ENCODE assay signal across 8 mouse cellular contexts in genomic region chr3:107483290-107483689, GRCm38 (mm10). TPM values are rescaled to one million over a fixed set of nuclear protein-coding genes. Genes with fewer than 3 reads are reported as not detected.
DNase-seq lines count a peak whose midpoint lies in the region; ATAC-seq and TF ChIP-seq lines count a peak whose summit lies in the region.

No protein-coding gene starts in this region.

- H3K27ac ChIP-seq in kidney, postnatal 0 days: no peak overlapping the region
- no peak overlapping the region for H3K27ac ChIP-seq in kidney, embryonic 16.5 days (ENCODE audit: low read length)
- no peak overlapping the region; the same call in 1 of the 2 replicates for H3K27ac ChIP-seq in heart, embryonic 12.5 days (ENCODE audit: poor library complexity, severe bottlenecking)
- H3K27ac ChIP-seq in stomach, postnatal 0 days (replicated peaks): no peak overlapping the region

- H3K27me3 ChIP-seq in kidney, postnatal 0 days (ENCODE audit: insufficient read depth, low read length): no peaks in the 10 kb centered on the region
- no peaks in the 10 kb centered on the region for H3K27me3 ChIP-seq in kidney, embryonic 16.5 days (ENCODE audit: insufficient read depth, low read length)
- 0 out of 2 replicates have a peak, but pooled peaks cover 5% of the 10 kb centered on the region for H3K27me3 ChIP-seq in heart, embryonic 12.5 days (replicated peaks)
- no peaks in the 10 kb centered on the region for H3K27me3 ChIP-seq in stomach, postnatal 0 days (ENCODE audit: control insufficient read depth, insufficient read depth, low read length)

- 0 out of 2 replicates have a peak, but pooled peaks have one; percentile 52 for ATAC-seq in kidney, postnatal 0 days (replicated peaks; ENCODE audit: low FRiP score, low read depth)
- ATAC-seq in kidney, embryonic 16.5 days (ENCODE audit: low FRiP score, low TSS enrichment): no peak
- ATAC-seq in heart, embryonic 12.5 days (ENCODE audit: insufficient number of reproducible peaks, low FRiP score): peak; percentile 72
- ATAC-seq in stomach, postnatal 0 days (ENCODE audit: low FRiP score, low TSS enrichment): no peak
- ATAC-seq in monocyte, adult 5-6 weeks (replicated peaks; ENCODE audit: insufficient number of reproducible peaks, low FRiP score, low TSS enrichment, poor library complexity, severe bottlenecking): no peak

- no peak for DNase-seq in kidney, postnatal 0 days (ENCODE audit: low spot score)
- peak; percentile 91 for DNase-seq in cerebellum, adult 9-10 months
- DNase-seq in left cerebral cortex, postnatal 14 days (ENCODE audit: low spot score in 2 of 2): peak; percentile 79 to 91
- no peak for DNase-seq in stomach, postnatal 0 days (ENCODE audit: low spot score)
- no peak for DNase-seq in spleen, adult 12 weeks (ENCODE audit: low spot score)

- 44% methylated on average over 11 of the region's 11 CpGs for WGBS in kidney, postnatal 0 days
- WGBS in kidney, embryonic 16.5 days: 45% methylated on average over 11 of the region's 11 CpGs
- 30% methylated on average over 11 of the region's 11 CpGs for WGBS in heart, embryonic 12.5 days
- 47% methylated on average over 11 of the region's 11 CpGs for WGBS in stomach, postnatal 0 days

- no peak overlapping the region for H3K9ac ChIP-seq in kidney, postnatal 0 days (ENCODE audit: low read depth, low read length)
- H3K9ac ChIP-seq in kidney, embryonic 16.5 days (replicated peaks; ENCODE audit: low read length): no peak overlapping the region
- H3K9ac ChIP-seq in heart, embryonic 12.5 days: no peak overlapping the region
- no peak overlapping the region for H3K9ac ChIP-seq in stomach, postnatal 0 days (ENCODE audit: low read length)

- no peaks in the 10 kb centered on the region for H3K36me3 ChIP-seq in kidney, postnatal 0 days (ENCODE audit: insufficient read depth, low read length)
- no peaks in the 10 kb centered on the region for H3K36me3 ChIP-seq in kidney, embryonic 16.5 days (ENCODE audit: insufficient read depth, low read length)
- no peaks in the 10 kb centered on the region for H3K36me3 ChIP-seq in heart, embryonic 12.5 days
- no peaks in the 10 kb centered on the region for H3K36me3 ChIP-seq in stomach, postnatal 0 days (ENCODE audit: control insufficient read depth, insufficient read depth, low read length)

- intact Hi-C loops in left cerebral cortex, postnatal 14 days (cut with DNase I): no loop called here

- TF ChIP-seq CTCF in kidney, postnatal 0 days (IDR thresholded peaks at IDR 0.05; ENCODE audit: low read depth): peak; percentile 47
- TF ChIP-seq CTCF in stomach, postnatal 0 days (IDR thresholded peaks at IDR 0.05; ENCODE audit: low read depth): peak; percentile 31

- no peak for TF ChIP-seq EP300 in stomach, postnatal 0 days (optimal IDR thresholded peaks at IDR 0.05)

- no peaks in the 10 kb centered on the region for H3K9me3 ChIP-seq in kidney, postnatal 0 days (replicated peaks; ENCODE audit: low read length)
- no peaks in the 10 kb centered on the region for H3K9me3 ChIP-seq in kidney, embryonic 16.5 days (ENCODE audit: low read length)
- H3K9me3 ChIP-seq in heart, embryonic 12.5 days (replicated peaks): no peaks in the 10 kb centered on the region
- no peaks in the 10 kb centered on the region for H3K9me3 ChIP-seq in stomach, postnatal 0 days (ENCODE audit: control insufficient read depth, low read length)

- H3K4me1 ChIP-seq in kidney, postnatal 0 days (replicated peaks; ENCODE audit: insufficient read depth, low read length): no peaks in the 10 kb centered on the region
- H3K4me1 ChIP-seq in kidney, embryonic 16.5 days (ENCODE audit: insufficient read depth, low read length): no peaks in the 10 kb centered on the region
- peaks cover 15% of the 10 kb centered on the region for H3K4me1 ChIP-seq in heart, embryonic 12.5 days (replicated peaks)
- H3K4me1 ChIP-seq in stomach, postnatal 0 days (replicated peaks; ENCODE audit: control insufficient read depth, insufficient read depth): no peaks in the 10 kb centered on the region

- H3K4me2 ChIP-seq in kidney, postnatal 0 days (ENCODE audit: low read length): no peak overlapping the region
- H3K4me2 ChIP-seq in kidney, embryonic 16.5 days (replicated peaks; ENCODE audit: low read depth, low read length): no peak overlapping the region
- H3K4me2 ChIP-seq in heart, embryonic 12.5 days: no peak overlapping the region
- no peak overlapping the region for H3K4me2 ChIP-seq in stomach, postnatal 0 days (replicated peaks; ENCODE audit: low read depth)

- H3K4me3 ChIP-seq in kidney, postnatal 0 days (replicated peaks; ENCODE audit: low read depth, low read length): no peak overlapping the region
- no peak overlapping the region for H3K4me3 ChIP-seq in kidney, embryonic 16.5 days (ENCODE audit: low read length)
- no peak overlapping the region for H3K4me3 ChIP-seq in heart, embryonic 12.5 days
- no peak overlapping the region for H3K4me3 ChIP-seq in stomach, postnatal 0 days (ENCODE audit: low read depth, low read length)

RNA-seq across cellular contexts. Expression of gene Kcnc4, which starts 23.9 kb away (rescaled TPM):
- 0.08 and 0.12 TPM in 2 replicates for polyA plus RNA-seq in kidney, postnatal 0 days (2015; fragmentation: Nextera tagmentation; extraction: Ambion mirVana)
- polyA plus RNA-seq in kidney, embryonic 16.5 days (2015; fragmentation: Nextera tagmentation; extraction: Ambion mirVana): 0.15 and 0.24 TPM in 2 replicates
- 0.12 and 0.15 TPM in 2 replicates for polyA plus RNA-seq in heart, embryonic 12.5 days (2016; fragmentation: Nextera tagmentation; extraction: Ambion mirVana)
- total RNA-seq in left cerebral cortex, postnatal 14 days (2021): 10 to 100 TPM; 61.7 to 74.6 TPM
- polyA plus RNA-seq in stomach, postnatal 0 days (2015; fragmentation: Nextera tagmentation; extraction: Ambion mirVana): 0.12 and 0.17 TPM in 2 replicates
- not detected in 3 replicates for total RNA-seq in monocyte, adult 5-6 weeks (2017)

RNA-seq across cellular contexts. Expression of gene Slc6a17, which starts 34.5 kb away (rescaled TPM):
- 4.2 and 4.9 TPM in 2 replicates for polyA plus RNA-seq in kidney, postnatal 0 days (2015; fragmentation: Nextera tagmentation; extraction: Ambion mirVana)
- 2.8 and 3.8 TPM in 2 replicates for polyA plus RNA-seq in kidney, embryonic 16.5 days (2015; fragmentation: Nextera tagmentation; extraction: Ambion mirVana)
- polyA plus RNA-seq in heart, embryonic 12.5 days (2016; fragmentation: Nextera tagmentation; extraction: Ambion mirVana): 3.9 and 4.6 TPM in 2 replicates
- total RNA-seq in left cerebral cortex, postnatal 14 days (2021): 100 to 1,000 TPM; 365 to 381 TPM
- 1.7 and 2.1 TPM in 2 replicates for polyA plus RNA-seq in stomach, postnatal 0 days (2015; fragmentation: Nextera tagmentation; extraction: Ambion mirVana)
- not detected in 3 replicates for total RNA-seq in monocyte, adult 5-6 weeks (2017)

Comparison
In these comparisons a context has a peak if more than half of its experiments do, and no peak if none do; other contexts are left out.
1. ATAC-seq: peak in kidney, postnatal 0 days (single experiment) and heart, embryonic 12.5 days (single experiment); none in kidney, embryonic 16.5 days (single experiment), stomach, postnatal 0 days (single experiment) and monocyte, adult 5-6 weeks (single experiment).
2. DNase-seq: peak in cerebellum, adult 9-10 months (single experiment) and left cerebral cortex, postnatal 14 days (2 of 2); none in kidney, postnatal 0 days (single experiment), stomach, postnatal 0 days (single experiment) and spleen, adult 12 weeks (single experiment).